Mouse (Mus musculus) megakaryocyte, adult 5-6 weeks (primary cell): ENCODE measurements at regions not wholly inside any gene's neighbourhood (a gene's known extent, or its start where the extent isn't known, plus 50 kb on each side); places are given as distances from the start of the nearest gene placed in this dataset.
A peak's percentile ranks its signal among the peaks of the same experiment; 100 is the strongest.

Source experiments
- ATAC-seq: 2 replicates; pipeline ENCODE4 v1.8.0; 2016; ENCODE audit warnings: mild to moderate bottlenecking, inconsistent platforms; ENCODE audit not compliant: poor library complexity, severe bottlenecking

DNA sequence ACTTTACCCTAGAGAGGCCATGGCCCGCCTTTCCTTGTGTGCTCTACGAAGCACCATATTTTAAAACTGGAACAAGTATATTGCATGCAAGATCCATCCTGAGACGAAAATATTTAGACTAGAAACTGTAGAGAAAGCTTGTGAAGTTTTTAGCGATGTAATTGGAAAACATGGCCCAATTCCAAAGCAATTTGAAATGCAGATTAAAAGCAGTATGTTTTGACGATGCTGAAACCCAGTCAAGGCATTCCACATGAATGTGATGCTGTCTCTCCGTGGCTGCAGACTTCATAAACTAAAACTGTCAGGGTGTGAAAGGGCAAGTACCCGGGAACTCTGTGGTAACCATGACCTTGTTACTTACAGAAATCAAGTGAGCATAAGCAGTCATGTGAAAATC is 185.8 kb upstream of the Prkcq start:
- ATAC-seq: no peak

DNA sequence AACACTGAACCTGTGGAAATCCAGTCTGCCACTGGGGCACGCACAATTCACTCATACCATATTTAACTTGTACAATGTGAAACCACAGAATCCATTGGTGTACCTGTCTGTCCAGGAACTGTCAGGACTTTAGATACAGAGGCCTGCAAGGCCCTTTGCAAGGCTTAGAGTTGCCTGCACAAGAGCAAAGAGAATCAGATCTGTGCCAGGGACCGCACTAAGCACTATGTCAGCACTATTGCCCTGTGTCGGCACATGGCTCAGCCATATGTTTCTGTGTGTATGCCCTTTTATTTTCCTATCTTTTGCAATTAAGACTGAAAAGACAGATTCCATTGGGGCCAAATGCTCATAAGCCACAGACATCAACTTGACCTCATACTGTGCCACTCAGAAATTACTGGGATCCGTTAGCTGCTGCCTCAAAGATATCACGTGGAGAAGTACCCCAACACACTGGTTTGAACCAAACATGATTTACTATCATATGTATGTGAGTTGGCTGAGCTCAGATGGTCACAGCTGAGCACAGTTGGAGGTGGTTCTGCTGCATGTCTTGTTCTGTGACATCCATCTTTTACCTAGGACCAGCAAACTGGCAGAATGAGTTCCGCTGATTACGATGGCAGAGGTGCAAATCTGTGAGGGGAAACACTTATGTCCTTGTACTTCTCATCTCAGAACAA is 181.7 kb upstream of the Prkcq start:
- ATAC-seq: no peak

DNA sequence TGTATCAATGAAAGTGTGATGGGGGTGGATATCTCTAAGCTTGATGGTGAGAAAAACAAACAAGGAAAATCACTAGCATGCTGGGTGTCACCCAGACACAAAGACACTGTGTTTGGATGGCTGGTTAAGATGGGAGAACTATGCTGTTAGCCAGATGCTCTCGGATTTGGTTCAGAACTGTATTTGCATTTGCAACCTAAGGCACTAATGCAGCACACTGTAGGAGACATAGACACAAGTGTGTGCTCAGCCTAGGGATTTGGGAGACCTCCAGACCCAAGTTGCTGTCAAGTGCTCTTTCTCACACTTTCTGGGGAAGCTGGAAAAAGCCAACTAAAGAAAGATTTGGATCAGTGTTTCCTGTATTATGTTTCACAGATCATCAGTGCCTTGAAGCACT is 173.1 kb upstream of the Prkcq start:
- no peak for ATAC-seq

DNA sequence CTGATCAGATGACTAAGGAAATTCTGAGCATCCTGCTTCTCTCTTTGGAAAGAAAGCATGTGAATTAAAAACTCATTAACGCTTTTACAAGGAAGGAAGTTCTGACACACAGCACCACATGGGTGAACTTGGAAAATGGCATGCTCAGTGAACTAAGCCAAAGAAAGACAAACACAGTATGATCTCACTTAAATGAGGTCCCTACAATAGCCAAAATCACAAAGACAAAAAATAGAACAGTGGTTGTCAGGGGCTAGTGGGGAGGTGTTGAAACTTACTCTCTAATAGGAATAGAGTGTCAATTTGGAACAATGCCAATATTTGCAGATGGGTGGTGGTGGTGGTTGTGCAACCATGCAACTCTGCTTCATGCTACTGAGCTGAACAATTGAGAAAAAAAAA is 172.7 kb upstream of the Prkcq start:
- ATAC-seq: no peak

DNA sequence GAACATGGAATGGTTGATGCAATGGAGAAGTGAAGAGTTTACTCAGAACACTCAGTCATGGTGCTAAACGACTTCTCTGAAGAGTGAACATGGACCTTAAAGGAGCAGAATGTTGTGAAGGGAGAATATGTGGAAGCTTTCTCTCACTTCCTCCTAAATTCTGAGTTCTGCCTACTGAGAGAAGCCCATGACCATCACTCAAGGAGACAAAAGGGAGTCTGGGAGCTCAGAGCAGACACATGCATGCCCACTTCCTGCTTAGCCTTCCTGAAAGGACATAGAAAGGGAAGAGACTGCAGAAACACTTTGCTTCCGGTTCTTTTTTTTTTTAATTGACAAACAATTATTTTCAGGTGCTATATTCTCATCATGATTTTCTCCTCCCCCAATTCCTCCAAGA is 166.1 kb upstream of the Prkcq start:
- no peak for ATAC-seq

DNA sequence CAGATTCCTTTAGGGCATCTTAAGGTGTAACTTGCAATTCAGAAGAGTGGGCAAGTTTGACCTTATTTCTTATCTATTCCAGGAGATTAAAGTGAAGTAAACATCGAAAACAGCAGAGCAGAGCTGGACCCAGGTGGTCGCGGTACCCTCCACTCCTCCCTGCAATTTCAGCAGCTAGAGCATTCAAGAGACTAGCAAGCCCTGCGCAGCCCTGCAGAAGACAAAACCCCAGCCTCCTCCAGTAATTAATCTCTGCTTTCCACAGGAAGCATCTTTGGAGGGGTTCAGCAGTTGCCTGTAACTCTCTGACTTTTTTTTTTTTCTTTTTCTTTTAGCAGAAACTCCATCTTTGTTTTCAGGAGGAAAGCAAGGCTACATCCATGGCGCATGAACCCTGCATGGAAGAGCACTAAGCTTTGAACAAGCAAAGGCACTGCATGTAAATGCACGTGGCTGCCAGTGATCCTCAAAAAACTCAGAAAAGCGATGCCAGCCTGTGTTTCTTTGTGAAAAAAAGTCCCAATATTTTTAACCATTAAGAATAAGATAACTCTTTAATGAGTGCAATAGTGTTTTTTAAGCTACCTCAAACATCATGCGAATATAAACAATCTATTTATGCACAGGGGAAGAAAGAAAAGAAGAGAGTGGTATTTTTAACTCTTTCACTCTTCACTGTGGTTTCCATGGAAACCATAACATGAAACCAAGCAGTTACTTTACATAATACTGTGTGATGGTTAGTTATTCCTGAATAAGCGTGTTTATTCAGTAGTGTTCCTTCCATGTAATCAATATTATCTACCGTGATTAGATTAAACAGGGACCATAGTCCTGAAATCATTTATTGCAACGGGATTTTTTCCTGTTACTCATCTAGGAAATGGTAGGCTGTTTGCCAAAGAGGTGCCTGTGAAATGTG is 160.6 kb upstream of the Prkcq start:
- ATAC-seq: no peak

DNA sequence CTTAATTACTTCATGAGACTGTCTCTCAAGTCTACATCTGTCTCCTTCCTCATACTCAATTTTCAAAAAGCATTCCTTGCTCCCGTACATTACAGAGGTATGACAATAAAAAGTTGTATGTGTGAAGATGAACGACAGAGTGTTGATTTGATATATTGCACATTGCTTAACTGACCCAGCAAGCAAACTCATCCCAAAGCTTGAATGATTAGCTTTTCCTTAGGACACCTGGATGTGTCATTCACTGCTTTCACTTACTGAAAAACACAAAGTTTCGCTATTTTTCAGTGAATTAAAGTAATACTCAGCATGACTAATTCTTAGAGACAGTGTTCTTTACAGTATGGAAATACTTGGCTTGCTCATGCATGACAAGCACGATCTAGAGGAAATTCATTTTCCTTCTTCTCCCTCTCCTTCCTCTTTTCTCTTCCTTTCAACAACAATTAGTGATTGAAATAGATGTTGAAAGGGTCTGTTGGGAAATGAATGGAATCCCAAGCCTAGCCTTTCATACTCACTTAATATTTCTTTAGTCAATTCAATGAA is 159.5 kb upstream of the Prkcq start:
- ATAC-seq: no peak

DNA sequence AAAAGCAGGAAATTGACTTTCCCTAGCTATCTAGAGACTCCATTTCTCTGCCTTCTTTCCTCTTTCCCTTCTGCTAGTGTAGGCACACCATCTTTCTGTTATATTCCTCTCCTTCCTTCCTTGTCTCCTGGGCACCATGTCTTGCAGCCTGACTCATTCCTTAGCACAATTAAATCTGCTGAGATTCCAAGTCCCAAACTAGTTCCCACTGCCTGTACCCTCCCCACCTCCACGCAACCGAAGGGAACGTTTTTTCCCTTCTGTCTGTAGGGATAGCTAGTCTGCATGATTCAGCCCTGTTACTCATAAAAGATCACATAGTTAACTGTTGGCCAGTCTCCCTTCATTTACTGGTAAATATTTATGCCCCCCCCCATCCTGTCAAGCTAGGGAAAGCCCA is 158.8 kb upstream of the Prkcq start:
- ATAC-seq: no peak

DNA sequence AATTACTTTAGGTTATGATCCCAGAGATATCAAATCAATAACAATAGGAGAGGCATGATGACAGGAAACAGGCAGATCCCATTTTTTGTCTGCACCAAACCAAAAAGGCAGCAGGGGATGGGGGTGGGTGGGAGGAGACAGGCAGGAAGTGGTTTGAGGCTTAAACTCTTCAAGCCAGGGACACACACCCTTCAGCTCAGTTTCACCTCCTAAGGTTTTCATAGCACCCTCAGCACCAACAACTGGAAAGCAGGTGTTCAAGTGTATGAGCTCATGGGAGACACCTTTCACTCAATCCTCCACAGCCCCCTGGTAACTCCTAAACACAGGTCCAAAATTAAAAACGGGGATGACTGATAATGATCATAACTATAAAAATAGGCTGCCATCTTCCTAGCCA is 155.5 kb upstream of the Prkcq start:
- ATAC-seq: no peak

DNA sequence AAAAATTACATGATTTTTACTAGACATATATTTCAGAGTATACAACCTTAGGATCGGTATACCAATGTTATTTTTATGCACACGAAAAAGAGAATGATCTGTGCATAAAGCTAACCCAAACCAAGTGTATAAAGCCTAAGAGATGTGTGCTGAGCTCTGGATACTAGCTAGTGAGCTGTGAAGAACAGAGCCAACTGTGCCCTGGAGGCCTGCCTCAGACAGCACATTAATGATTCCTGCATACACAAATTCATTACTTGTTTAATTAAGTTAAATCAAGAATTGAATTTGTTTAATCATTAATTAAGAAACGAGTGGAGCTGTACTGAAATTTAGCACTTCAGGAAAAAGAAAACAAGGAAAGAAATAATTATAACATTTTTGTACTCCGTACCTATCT is 139.0 kb upstream of the Prkcq start:
- ATAC-seq: no peak

DNA sequence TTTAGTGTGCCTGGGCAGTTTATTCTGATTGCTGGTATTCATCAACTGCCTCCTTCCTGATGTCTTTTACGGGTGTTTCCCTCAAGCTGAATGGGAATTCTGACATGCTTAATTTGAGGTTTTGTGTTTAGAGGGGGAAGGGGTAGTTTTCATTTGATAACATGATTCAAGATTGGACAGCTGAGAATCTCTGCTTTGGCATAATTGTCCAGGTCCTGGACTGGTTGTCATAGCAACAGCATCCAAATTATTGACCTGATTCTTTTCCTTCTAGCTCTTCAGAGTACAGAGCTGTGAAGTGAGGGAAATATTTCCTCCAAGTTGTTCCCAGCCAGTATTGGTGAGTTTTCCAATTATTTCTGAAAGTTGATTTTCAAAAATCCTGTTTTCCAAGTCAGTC is 137.7 kb upstream of the Prkcq start:
- no peak for ATAC-seq

DNA sequence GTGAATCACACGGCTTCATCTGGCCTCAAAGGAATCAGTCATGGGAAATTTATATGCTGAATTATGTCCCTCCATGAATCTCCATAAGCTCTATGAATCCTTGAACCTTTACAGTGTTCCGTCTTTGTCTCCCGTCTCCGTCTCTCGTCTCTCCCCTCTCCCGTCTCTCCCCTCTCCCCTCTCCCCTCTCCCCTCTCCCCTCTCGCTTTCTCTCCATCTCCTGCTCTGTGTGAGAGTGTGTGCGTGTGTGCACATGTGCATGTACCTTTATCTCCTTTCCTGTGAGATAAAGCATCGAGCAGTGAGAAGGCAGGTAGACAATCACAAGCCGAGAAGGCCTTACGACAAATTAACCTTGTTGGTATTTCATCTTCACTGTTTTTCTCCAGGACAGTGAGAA is 134.6 kb upstream of the Prkcq start:
- no peak for ATAC-seq

DNA sequence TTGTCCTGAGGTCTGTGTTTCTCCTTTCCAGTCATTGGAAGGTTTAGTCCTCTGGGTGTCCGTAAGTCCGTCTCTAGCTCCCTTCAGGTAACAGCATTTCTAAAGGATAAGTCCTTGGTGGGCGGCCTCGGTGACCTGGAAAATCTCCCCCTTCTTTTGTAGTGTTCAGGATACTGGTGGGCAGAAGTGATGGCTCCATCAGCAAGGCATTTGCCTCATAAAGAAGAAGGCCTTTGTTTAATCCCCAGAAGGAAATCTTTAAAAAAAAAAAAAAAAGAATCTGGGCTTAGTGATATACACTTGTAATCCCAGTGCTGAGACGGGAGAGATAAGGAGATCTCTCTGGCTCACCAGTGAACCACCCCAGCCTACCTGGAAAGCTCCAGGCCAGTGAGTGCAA is 133.5 kb upstream of the Prkcq start:
- ATAC-seq: no peak

DNA sequence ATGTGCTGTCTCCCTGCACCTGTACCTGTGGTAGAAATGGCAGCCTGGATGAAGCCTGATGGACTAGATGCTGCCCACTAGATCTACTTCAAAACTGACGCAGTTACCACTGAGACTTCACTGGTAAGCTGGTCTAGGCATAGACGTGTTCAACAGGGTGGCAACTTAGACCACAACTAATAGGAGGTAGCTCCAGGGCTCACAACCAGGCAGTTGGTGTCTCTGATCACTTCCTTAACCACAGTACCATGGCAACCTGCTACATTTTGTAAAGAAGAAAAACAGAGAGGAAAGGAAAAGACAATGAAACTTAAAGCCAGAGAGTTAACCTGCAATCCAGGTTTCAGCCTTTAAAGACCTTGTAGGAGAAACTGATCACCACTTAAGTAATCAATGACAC is 131.9 kb upstream of the Prkcq start:
- no peak for ATAC-seq

DNA sequence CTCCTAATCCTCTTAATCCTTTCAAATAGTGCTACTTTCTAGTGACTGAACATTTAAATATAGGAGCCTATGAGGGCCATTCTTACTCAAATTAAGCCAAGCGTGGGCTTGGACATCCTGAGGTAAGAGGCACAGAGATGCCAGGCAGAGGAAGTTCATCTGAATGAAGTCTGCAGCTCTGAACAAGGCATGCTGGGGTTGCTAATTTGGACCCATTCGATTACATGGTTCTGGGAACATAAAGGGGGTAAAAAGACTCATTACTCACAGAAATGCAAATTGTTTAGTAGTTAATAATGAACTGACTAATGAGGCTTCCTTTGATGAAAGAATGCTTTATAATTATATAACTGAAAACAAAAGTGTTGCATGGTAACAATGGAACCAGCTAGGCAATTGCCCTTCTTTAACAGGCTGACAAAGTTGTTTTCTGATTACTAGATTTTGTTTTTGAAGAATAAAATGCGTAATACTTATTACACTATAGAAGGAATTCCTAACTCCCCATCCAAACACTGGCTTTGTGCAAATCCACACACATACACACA is 127.1 kb upstream of the Prkcq start:
- ATAC-seq: no peak

DNA sequence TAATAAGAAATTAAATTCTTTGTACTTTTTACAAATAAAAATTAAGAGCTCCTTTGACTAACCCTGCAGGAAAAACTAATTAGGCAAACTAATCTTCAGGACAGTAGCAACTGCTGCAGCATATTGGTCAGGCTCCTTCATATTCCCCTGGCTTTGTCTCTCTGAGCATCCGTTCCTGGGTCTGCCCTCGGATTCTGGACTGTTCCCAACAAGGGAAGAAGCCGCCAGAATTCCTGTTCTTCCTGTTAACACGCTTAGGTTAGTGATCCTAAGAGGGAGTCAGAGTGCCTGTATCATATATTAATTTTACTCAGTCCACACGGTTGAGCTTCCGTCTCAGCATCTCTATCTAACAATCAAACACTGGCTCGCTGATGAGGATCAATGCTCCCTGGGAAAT is 120.3 kb upstream of the Prkcq start:
- no peak for ATAC-seq

DNA sequence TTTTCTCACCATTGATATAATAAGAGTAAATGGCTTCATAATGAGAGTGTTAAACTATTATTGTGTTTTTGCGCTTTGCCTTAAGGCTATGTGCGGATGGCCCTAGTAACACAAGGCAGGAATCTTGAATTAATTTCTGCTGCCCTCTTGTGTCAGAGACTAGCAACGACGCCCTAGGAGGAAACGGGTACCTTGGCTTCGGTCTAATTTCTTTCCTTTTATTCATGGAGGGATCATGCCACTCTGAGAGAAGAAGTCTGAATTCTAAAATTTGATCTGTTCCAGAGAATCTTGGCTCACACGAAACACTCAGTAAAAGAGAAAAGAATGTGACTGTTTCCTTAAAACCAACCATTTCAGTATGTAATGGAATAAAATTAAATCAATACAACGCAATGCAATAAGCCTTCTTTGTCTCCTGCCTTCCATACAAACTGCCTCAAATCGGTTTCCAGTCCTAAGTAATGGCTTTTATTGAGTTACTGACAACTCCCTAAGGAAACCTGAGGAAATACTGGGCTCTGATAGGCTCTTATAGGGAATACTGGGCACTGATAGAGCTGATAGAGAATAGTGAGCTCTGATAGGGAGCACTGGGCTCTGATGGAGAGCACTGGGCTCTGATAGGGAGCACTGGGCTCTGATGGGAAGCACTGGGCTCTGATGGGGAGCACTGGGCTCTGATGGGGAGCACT is 112.0 kb upstream of the Prkcq start:
- ATAC-seq: peak; percentile 66

DNA sequence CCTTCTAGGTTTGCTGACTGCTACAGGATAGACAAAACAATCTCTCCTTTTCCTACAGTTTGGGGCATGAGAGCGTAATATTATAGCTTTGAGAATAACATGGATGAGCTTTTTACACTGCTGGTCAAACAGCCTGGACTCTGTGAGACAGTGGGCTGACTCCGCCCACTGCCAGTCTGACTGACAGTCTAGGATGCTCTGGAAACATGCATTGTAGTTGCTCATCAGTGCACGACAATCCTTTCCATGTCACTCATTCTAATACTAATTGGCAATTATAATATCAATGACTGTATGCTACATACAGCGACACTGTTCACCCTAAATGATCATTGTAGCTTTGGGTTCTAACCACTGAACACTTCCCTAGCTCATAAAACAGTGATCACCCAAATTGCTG is 104.5 kb upstream of the Prkcq start:
- ATAC-seq: no peak

DNA sequence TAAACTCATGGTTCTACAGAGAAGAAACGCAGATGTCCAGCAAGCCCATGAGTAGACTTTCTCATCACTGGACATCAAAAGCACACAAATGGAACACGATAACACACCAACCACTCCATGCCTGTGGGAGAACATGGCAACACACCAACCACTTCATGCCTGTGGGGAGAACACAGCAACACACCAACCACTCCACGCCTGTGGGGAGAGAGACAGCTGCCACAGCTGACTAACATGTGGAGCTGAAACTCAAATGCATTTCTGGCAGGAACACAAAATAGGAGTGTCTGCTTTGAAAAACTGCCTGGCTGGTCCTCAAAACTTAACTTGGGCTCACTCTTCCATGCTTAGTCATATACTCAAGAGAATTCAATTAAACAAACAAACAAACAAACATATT is 88.4 kb upstream of the Prkcq start:
- ATAC-seq: no peak

DNA sequence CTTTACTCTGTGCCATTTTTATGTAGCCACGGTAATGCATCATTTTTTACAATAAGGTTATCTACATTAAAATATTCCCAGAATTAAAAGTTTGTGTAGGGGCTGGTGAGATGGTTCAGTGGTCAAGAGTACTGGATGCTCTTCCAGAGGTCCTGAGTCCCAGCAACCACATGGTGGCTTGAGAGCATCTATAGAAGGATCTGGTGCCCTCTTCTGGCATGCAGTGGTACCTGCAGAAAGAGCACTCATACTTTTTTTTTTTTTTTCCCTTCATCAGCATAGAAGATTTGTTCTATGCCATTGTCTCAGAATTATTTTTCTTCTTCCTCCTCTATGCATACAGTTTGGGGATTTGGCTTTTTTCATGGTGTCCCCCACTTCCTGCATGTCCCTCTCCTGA is 84.9 kb upstream of the Prkcq start:
- peak; percentile 45; the same call in 1 of the 2 replicates for ATAC-seq
